Mouse (Mus musculus) thymus, postnatal 10 days (tissue): ENCODE data around the gene Slc39a11.

Experiments used
- DNase-seq, 2 experiments: peaks; one replicate each; pipeline ENCODE4 v3.0.0; 2021; ENCODE audit warnings: low spot score in 2 of 2

Slc39a11 gene

DNA sequence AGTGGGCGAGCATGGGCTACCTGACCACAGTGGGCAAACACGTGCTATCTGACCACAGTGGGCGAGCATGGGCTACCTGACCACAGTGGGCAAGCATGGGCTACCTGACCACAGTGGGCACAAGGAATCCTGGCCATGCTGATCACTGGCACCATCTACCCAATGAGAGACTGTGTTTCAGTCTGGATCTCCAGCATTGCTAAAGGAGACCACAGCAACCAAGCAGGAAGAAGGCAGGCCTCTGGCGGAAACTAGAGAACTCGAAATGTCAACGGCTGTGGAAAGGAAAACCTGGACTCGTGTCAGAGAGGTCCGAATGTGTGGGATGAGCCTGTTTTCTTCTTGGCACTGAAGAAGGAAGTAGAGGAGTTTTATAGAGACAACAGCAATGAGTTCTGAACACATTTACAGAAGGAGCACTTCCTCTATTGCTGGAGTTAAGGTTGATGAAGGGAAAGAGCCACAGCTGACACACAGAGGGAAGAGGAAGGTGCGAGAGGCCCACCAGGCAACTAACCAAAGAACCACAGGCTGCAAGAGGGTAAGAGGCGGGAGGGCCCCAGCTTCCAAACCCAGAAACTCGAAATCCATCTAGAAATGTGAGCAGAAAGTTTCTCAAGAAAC lies 105.8 kb downstream of the Slc39a11 start:
- no peak for DNase-seq

DNA sequence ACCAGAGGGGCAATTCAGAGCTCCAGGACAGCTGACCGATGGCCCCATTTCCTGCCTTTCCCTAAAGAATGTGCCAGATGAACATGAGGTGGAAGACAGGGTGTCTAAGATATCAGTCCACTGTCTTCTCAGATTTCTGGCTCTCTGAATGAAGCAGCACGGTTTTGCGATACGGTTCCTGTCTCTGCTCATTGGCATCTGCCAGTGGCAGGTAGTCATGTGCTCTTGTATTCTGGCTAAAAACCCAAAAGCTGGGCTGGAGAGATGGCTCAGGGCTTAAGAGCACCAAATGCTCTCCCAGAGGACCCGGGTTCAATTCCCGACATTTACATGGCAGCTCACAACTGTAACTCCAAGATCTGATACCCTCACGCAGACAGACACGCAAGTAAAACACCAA lies 108.8 kb downstream of the Slc39a11 start:
- no peak for DNase-seq

DNA sequence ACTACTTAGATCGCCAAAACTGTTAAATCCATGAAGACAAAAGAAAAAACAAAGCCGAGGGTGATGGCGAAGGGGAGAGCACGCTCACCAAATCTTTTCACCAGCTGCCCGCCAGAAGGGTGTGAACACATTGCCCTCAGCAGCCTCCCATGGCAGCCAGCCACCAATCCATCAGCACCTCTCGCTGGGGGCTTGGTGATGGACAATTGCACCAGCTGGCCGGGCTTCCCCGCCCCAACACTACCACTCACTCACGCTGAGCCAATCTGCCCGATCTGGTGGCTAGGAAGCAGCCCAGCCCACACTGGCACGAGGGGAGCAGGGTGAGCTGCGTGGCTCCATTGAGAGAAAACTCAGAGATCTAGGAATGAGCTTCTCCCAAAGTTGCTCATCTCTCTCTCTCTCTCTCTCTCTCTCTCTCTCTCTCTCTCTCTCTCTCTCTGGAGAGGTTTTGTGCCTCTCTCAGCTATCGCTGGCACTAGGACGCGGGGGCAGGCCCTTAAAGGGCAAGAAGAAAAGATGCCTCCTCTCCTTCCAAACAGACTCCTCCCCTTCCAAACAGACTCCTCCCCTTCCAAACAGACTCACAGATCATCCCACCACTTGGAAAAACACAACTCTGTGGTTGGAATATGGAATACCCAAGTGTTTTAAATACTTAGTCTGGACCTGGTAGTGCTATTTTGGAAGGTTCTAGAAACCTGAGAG lies 110.2 kb downstream of the Slc39a11 start:
- no peak for DNase-seq

DNA sequence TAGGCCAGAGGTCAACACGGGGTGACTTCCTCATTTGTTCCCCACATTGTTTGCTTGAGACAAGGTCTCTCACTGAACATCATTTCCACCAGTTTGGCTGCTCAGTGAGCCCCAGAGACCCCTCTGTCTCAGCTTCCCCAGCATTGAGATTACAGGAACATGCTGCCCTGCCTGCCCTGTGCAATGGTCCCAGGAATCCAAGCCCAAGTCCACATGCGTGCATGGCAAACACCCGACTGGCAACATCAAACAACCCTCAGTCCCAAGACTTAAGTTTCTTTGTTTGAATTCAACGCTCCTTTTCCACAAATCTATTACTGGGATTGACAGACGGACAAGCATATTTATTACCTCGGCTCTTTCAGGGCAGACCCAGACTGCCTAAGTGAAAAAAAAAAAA lies 110.8 kb downstream of the Slc39a11 start:
- no peak for DNase-seq

- no peak for DNase-seq
Observed at GRCm38 (mm10) chr11:113538406-113538917, 111.4 kb downstream of the Slc39a11 start.

DNA sequence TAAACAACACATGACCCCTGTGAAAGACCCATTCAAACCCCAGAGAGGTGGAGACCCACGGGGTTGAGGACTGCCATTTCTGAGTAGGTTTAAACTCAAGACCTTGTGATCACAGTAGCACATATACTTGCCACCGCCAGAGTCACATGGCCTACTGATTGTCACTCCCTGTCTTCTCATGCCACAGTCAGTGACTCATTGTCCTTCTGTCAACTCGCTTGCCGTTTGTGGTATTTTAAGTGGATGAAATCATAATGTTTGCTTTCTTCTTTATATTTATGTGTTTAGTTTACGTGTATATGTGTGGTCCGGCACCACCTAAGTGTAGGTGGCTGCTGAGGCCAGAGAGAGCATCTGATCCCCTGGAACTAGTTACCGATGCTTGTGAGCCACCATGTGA lies 112.2 kb downstream of the Slc39a11 start:
- DNase-seq: no peak

- DNase-seq: no peak
Observed at GRCm38 (mm10) chr11:113537199-113537586, 112.7 kb downstream of the Slc39a11 start.

GRCm38 (mm10) chr11:113536308-113537198 lies 113.3 kb downstream of the Slc39a11 start:
- DNase-seq: peak; percentile 12 to 27

DNA sequence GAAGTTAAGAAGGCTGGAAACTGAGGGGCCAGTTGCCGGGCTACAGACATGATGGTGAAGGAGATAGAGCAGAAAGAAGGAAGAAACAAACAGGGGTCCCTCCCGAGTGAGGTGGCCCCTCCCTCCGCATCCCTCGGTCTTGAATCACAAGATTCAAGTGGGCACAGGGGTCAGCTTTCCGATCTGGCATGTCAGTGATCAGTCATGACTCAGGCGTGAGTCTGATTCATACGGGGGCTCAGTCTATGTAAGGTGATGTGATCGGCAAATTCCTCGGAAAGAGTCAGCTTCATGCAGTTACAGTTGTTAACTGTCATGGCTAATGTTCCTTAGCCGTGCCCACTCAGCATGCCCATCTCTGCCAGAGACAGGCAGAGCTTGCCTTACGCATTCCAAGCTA lies 115.5 kb downstream of the Slc39a11 start:
- DNase-seq: no peak

GRCm38 (mm10) chr11:113533931-113534330 lies 115.9 kb downstream of the Slc39a11 start:
- no peak for DNase-seq

DNA sequence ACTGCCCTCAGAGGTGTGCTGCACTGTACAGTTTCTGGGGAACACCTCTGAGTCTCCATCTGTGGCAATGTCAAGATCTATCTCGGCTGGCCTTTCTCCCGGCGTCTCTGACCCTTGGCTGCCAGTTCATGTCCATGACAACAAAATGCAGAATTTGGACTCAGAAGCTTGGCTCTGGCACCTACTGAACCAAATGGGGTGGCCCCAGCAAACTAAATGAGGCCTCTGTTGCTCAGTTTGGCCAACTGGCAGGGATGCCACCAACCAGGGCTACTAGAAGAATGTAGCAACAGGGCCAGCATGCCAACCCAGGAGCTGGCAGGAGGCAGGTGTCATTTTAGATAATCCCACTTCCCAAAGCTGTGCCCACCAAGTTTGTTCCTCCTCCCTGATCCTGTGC lies 121.5 kb downstream of the Slc39a11 start:
- DNase-seq: no peak

DNA sequence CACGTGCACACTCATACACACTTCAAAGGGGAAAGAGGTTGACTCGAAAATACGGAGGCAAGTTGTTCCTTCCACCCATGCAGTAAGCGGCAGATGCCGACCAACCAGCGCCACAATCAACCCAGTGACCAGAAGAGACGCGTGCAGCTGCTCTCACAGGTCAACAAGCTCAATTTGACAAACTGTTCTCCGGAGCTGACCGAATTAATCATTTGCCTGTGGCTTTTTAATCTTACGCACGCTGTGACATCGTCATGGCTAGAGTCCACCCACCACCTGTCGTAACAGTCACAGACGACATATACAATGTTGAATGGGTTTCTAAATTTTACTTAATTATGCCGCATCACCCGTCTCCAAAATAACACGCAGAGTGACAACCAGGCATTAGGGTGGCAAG lies 124.1 kb downstream of the Slc39a11 start:
- DNase-seq: no peak

GRCm38 (mm10) chr11:113522726-113523125 lies 127.2 kb downstream of the Slc39a11 start:
- DNase-seq: no peak

DNA sequence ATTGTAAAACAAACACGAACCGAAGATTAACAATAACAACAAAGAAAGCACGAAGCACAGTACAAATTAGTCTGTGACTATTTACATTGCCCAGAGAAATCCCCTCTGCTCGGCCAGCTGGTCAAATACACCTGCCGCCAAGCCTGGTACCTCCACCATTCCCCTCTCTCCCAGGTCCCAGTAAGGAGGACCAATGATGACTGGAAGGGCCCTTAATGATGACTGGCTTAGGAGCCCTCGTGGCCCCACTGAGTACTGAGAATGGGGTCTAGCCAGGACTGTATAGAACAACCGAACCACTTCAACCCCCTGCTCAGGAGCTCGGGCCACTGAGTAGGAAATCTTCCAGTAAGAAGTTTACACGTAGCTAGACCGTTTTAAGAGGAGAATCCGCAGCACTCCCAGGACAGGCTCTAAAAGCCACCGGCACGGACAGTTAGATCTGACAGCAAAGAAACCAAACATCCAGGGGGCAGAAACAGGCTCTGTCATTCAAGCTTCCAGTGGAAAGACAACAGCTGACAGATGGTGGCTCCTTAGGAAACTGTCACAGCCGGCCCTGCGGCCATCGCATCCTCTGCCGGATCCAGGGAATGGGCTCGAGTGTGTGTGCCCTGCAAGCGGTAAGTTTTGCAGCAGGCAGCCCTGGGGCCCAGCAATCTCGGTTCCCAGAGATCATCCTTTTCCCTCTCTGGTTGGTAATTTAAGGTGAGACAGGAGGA lies 128.2 kb downstream of the Slc39a11 start:
- DNase-seq: no peak

- no peak for DNase-seq
Observed at GRCm38 (mm10) chr11:113520851-113521461, 128.9 kb downstream of the Slc39a11 start.

DNA sequence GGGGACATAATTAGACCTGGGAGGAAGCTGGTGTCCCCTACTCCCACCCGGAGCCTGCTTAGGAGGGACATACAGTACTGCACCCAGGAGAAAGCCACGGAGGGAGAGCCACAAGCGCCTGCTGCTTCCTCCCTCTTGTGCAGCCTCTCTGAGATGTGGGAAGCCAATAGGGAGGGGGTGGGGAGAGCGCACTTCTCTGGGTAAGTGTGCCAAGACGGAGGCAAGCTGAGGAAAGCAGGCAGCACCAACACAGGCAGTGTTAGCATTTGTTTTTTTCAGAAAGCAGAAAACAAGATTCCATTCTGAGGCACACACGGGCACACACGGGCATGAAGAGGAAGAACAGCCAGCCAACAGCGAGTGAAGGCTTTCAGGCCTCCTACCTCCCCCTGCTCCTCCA lies 129.5 kb downstream of the Slc39a11 start:
- DNase-seq: no peak

- no peak for DNase-seq
Observed at GRCm38 (mm10) chr11:113519973-113520372, 129.9 kb downstream of the Slc39a11 start.

- DNase-seq: no peak
Observed at GRCm38 (mm10) chr11:113518176-113518575, 131.7 kb downstream of the Slc39a11 start.

DNA sequence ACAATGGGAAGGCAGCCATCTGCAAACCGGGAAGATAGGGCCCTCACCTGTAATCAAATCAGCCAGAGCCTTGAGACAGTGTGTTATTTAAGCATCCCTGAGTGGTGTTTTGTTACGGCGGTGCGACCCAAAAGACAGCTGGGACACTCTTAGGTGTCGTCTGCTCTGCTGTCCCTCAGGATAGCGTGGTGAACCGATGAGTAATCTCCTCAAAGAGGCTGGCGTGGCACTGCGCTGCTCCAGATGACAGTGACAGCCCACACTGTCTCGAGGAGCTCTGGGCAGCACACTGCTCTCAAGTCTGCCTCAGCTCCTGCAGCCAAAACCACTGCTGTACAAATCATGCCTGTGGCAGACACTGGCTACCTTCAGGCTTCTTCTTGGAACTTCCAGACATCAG lies 133.7 kb downstream of the Slc39a11 start:
- DNase-seq: no peak

- DNase-seq: no peak
Observed at GRCm38 (mm10) chr11:113512976-113513375, 136.9 kb downstream of the Slc39a11 start.

GRCm38 (mm10) chr11:113512150-113512549 lies 137.7 kb downstream of the Slc39a11 start:
- no peak for DNase-seq
